Mouse (Mus musculus): ENCODE measurements at regions not wholly inside any gene's neighbourhood (a gene's known extent, or its start where the extent isn't known, plus 50 kb on each side); places are given as distances from the start of the nearest gene placed in this dataset.

DNA sequence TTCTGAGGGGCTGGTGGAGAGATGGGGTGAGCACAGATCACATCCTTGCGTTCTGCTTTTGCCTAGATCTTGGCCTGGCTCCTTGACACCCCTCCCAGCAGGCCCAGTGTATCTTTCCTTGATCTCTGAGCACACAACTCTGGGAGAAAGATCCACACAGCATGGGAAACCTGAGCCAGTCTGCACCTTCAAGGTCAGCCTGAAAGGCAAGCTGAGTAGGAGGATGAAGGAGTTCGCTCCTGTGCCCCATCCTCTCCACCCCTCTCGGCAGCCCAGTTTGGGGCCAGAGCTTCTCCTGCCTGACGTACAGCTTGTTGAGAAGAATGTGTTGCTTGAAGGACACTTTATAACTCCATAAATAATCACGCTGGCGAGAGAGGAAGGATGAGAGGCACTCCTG lies 61.7 kb upstream of the Lrfn2 start:
- no peak for ATAC-seq (replicated peaks; ENCODE audit: poor library complexity)

DNA sequence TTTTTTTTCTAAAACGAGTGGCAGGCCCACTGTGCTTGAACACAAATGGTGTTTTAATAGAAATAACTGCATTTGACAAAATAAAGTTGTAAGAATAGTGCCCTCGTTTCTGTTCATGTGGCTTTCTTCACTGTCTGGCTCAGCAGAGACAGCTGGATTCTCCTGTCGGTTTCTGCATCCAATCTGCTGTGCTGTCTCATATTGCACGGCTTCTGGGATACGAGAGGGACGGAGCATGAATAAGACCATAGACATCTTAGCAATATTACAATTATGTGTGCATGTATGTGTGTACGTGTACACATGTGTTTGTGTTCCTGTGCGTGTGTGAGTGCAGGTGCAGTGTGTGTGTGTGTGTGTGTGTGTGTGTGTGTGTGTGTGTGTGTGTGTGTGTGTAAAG lies 54.7 kb upstream of the Lrfn2 start:
- ATAC-seq (replicated peaks; ENCODE audit: poor library complexity), result no peak

DNA sequence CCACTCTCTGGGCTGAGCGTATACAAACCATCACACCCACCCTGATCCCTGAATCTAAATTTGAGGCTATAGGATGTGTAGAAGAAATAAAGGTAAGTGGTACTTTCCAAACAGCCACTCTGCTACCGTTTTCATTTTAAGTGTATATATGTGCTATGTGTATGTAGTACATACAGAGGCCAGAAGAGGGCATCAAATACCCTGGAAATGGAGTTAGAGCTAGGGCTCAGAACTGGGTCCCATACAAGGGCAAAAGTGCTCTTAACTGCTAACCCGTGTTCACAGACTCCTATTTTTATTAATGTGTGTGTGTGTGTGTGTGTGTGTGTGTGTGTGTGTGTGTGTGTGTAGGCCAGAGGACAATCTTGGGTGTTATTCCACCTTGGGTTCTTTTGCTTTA lies 51.6 kb upstream of the Lrfn2 start:
- no peak for ATAC-seq (replicated peaks; ENCODE audit: poor library complexity)

DNA sequence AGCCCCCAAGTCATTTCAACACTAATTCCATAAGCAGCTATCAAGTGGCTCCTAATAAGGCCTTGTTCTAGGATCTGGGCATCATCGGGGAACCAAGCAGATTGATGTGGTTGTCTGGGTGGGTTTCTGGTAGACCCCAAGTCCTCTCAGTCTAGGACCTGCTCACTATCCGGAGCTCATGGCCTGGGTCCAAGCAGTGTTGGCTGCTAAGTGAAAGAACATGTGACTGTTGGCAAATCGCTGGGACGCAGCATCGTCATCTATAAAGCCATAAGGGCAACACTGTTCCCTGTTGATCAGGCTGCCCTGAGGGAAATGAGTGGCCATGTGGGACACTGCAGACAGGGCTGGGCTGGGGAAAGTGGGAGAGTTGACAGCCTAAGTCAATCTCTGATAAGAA lies 50.2 kb upstream of the Lrfn2 start:
- ATAC-seq (replicated peaks; ENCODE audit: poor library complexity), result no peak
